Mouse (Mus musculus): Measurements from ENCODE around the gene Rab21. TPM values are rescaled to one million over a fixed set of nuclear protein-coding genes. Genes with fewer than 3 reads are reported as not detected.
"Not testable (repeated sequence)": the region's sequence is repeated elsewhere in the genome, so short reads cannot be mapped to it uniquely, and the experiment has no call there.

Rab21 gene
- polyA plus RNA-seq, 1 experiment from 2014 or later, result 4.6 TPM

- Histone ChIP-seq H3K4me2 (no peak overlapping the region), H3K36me3 (no peaks in the 10 kb centered on the region), H3K27ac (no peak overlapping the region), H3K4me1 (no peaks in the 10 kb centered on the region), H3K9me3 (no peaks in the 10 kb centered on the region), H3K9ac (no peak overlapping the region), H3K27me3 (no peaks in the 10 kb centered on the region), H3K4me3 (no peak overlapping the region)
- 83% methylated on average over 5 of the region's 5 CpGs for WGBS
- no peak for ATAC-seq (ENCODE audit: insufficient number of reproducible peaks, low FRiP score, low TSS enrichment, low read depth)
These were observed 6.1 kb upstream of the Rab21 start for GRCm38 (mm10) chr10:115321317-115322035.

GRCm38 (mm10) chr10:115318388-115318787 is 3.0 kb upstream of the Rab21 start:
- not testable (repeated sequence) for H3K4me1 ChIP-seq; H3K27me3 ChIP-seq; H3K27ac ChIP-seq; H3K36me3 ChIP-seq; H3K4me3 ChIP-seq; H3K9ac ChIP-seq; ATAC-seq (ENCODE audit: insufficient number of reproducible peaks, low FRiP score, low TSS enrichment, low read depth); H3K4me2 ChIP-seq; H3K9me3 ChIP-seq
- 58% methylated on average over 3 of the region's 3 CpGs for WGBS

DNA sequence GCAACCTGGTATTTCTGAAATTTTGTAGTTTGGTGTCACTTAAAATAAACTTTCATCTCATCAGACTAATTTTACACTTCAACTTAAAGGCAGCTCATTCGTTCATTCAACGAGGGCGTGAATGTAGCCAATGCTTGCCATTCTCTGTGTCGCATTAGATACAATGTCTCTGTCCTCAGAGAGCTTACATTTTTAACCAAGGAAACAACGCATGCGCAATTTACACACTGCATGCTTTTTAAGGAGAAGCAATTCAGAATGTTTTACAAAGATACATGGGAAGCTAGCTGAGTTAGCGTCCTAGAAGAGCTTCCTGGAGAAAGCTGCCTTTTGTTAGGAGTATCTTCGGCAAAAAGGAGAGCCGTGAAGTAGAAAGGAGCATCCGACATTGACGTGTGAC is 919 bp upstream of the Rab21 start:
- ATAC-seq (ENCODE audit: insufficient number of reproducible peaks, low FRiP score, low TSS enrichment, low read depth), result no peak
- Histone ChIP-seq H3K4me3 (peak overlapping the region; percentile 92), H3K9me3 (no peaks in the 10 kb centered on the region), H3K27ac (peak overlapping the region; percentile 94; the same call in 1 of the 2 replicates), H3K9ac (no peak overlapping the region), H3K27me3 (no peaks in the 10 kb centered on the region), H3K4me2 (peak overlapping the region; percentile 75), H3K36me3 (no peaks in the 10 kb centered on the region), H3K4me1 (peaks cover 14% of the 10 kb centered on the region)
- 69% methylated on average over 11 of the region's 11 CpGs for WGBS

DNA sequence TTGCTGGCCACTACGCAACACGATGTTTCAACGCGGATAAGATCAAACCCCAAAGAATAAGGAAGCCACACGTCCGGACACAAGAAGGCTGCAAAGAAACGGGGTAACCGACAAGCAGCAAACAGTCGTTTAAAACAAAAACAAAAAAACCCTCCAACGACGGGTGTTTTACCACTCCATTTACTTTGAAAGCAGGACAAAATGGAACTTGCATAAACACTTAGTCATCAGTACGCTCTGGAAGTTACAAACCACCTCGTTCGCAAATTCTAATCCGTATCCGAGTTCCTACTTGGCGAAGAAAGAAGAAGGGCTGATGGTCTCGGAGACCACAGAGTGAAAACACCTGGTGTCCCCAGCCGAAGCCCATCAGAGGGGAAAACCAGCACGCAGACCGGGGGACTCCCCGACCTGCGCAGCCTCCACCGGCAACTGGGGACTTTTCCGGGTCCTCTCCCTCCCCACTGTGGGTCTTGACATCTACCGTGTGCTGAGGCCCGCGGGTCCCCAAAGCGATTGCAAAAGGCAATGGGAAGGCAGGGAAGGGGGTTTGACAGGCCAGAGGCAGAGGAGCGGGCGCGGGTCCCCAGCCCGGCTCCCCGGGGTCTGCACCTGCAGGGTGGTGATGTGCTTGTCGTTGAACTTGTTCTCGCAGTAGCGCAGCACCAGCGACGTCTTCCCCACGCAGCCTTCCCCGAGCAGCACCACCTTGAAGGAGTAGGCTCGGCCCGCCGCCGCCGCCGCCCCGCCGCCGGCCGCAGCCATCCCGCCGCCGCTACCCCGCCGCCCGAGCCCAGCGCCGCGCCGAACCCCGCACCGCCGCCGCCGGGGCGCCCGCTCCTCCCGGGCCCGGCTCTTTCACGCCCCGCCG is 577 bp downstream of the Rab21 start:
- peak; percentile 47; the same call in 1 of the 2 replicates for ATAC-seq (ENCODE audit: insufficient number of reproducible peaks, low FRiP score, low TSS enrichment, low read depth)
- Histone ChIP-seq H3K9me3 (no peaks in the 10 kb centered on the region), H3K27ac (peak overlapping the region; percentile 94), H3K4me2 (peak overlapping the region; percentile 75), H3K4me1 (peaks cover 17% of the 10 kb centered on the region), H3K9ac (peak overlapping the region; percentile 94), H3K4me3 (peak overlapping the region; percentile 92), H3K27me3 (no peaks in the 10 kb centered on the region), H3K36me3 (no peaks in the 10 kb centered on the region)
- under 1% methylated on average over 71 of the region's 73 CpGs for WGBS

DNA sequence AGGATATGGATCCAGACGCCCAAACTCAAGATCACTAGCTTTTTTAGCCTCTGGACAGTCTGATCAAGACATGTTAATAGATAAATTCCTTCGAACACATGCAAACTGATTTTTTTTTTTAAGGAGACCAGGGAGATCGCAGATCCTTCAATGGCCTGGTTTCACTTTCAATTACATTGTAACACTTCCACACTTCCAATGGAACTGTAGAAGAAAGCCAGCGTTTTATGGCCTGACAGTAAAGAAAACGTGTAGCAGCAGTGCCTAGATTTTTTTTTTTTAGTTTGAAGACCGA is 1.2 kb downstream of the Rab21 start:
- WGBS, result 16% methylated on average over 6 of the region's 6 CpGs
- H3K9ac ChIP-seq, result peak overlapping the region; percentile 94; the same call in 1 of the 2 replicates

GRCm38 (mm10) chr10:115313641-115314286 is 1.6 kb downstream of the Rab21 start:
- 72% methylated on average over 14 of the region's 14 CpGs for WGBS

More for the DNA sequence above, 1.2 kb downstream of the Rab21 start:
- Histone ChIP-seq H3K4me3 (peak overlapping the region; percentile 92), H3K9me3 (no peaks in the 10 kb centered on the region), H3K4me2 (peak overlapping the region; percentile 75), H3K27me3 (no peaks in the 10 kb centered on the region), H3K4me1 (peaks cover 17% of the 10 kb centered on the region), H3K36me3 (no peaks in the 10 kb centered on the region), H3K27ac (no peak overlapping the region)
- ATAC-seq (ENCODE audit: insufficient number of reproducible peaks, low FRiP score, low TSS enrichment, low read depth), result no peak

GRCm38 (mm10) chr10:115312732-115313131 is 2.7 kb downstream of the Rab21 start:
- Histone ChIP-seq H3K4me2 (no peak overlapping the region), H3K4me3 (no peak overlapping the region), H3K36me3 (no peaks in the 10 kb centered on the region; the same call in 1 of the 2 replicates), H3K9me3 (no peaks in the 10 kb centered on the region), H3K27me3 (no peaks in the 10 kb centered on the region), H3K27ac (no peak overlapping the region), H3K9ac (no peak overlapping the region), H3K4me1 (peaks cover 17% of the 10 kb centered on the region)
- WGBS, result 71% methylated on average over 3 of the region's 3 CpGs
- ATAC-seq (ENCODE audit: insufficient number of reproducible peaks, low FRiP score, low TSS enrichment, low read depth), result no peak

More at GRCm38 (mm10) chr10:115313641-115314286, 1.6 kb downstream of the Rab21 start:
- no peaks in the 10 kb centered on the region for H3K36me3 ChIP-seq
- H3K4me3 ChIP-seq, result peak overlapping the region; percentile 92
- H3K27ac ChIP-seq, result no peak overlapping the region
- H3K4me2 ChIP-seq, result peak overlapping the region; percentile 75
- ATAC-seq (ENCODE audit: insufficient number of reproducible peaks, low FRiP score, low TSS enrichment, low read depth), result no peak
- H3K9ac ChIP-seq, result 0 out of 2 replicates have a peak overlapping the region, but pooled peaks have one; percentile 94
- no peaks in the 10 kb centered on the region for H3K27me3 ChIP-seq
- H3K9me3 ChIP-seq, result no peaks in the 10 kb centered on the region
- peaks cover 17% of the 10 kb centered on the region for H3K4me1 ChIP-seq

GRCm38 (mm10) chr10:115312194-115312593 is 3.2 kb downstream of the Rab21 start:
- no peaks in the 10 kb centered on the region for H3K9me3 ChIP-seq
- H3K9ac ChIP-seq, result no peak overlapping the region
- H3K4me1 ChIP-seq, result peaks cover 17% of the 10 kb centered on the region
- ATAC-seq (ENCODE audit: insufficient number of reproducible peaks, low FRiP score, low TSS enrichment, low read depth), result no peak
- WGBS, result 84% methylated on average over 5 of the region's 5 CpGs
- no peak overlapping the region for H3K4me2 ChIP-seq
- H3K4me3 ChIP-seq, result no peak overlapping the region
- H3K27me3 ChIP-seq, result no peaks in the 10 kb centered on the region
- H3K27ac ChIP-seq, result no peak overlapping the region
- no peaks in the 10 kb centered on the region; the same call in 1 of the 2 replicates for H3K36me3 ChIP-seq

- H3K4me2 ChIP-seq, result no peak overlapping the region
- no peaks in the 10 kb centered on the region for H3K27me3 ChIP-seq
- 89% methylated on average over 14 of the region's 14 CpGs for WGBS
- no peak overlapping the region for H3K27ac ChIP-seq
- no peak for ATAC-seq (ENCODE audit: insufficient number of reproducible peaks, low FRiP score, low TSS enrichment, low read depth)
- no peak overlapping the region for H3K9ac ChIP-seq
- H3K9me3 ChIP-seq, result no peaks in the 10 kb centered on the region
- peaks cover 17% of the 10 kb centered on the region for H3K4me1 ChIP-seq
- no peaks in the 10 kb centered on the region; the same call in 1 of the 2 replicates for H3K36me3 ChIP-seq
- H3K4me3 ChIP-seq, result no peak overlapping the region
These were observed 4.0 kb downstream of the Rab21 start for GRCm38 (mm10) chr10:115311263-115311965.

DNA sequence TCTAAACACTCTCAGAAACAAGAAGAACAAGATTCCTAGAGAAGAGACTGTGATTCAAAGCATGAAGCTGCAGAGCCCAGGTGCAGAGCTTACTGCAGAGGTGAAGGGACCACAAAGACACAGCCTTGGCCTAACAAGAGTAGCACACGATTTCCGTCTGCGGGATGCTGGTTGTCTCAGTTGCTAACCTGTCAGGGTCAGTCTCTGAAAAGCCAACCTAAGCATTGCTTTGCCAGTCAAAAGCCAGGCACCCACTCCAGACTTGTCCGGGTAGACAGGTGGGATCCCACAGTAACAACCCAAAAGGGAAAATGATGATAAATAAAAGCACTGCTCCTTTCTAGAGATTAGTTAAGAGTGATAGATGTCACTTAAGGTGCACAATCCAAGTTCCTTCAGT is 6.2 kb downstream of the Rab21 start:
- no peak overlapping the region for H3K4me2 ChIP-seq
- ATAC-seq (ENCODE audit: insufficient number of reproducible peaks, low FRiP score, low TSS enrichment, low read depth), result no peak
- WGBS, result 91% methylated on average over 4 of the region's 4 CpGs

GRCm38 (mm10) chr10:115307331-115307875 is 8.0 kb downstream of the Rab21 start:
- no peak for ATAC-seq (ENCODE audit: insufficient number of reproducible peaks, low FRiP score, low TSS enrichment, low read depth)
- 68% methylated on average over 7 of the region's 7 CpGs for WGBS
- H3K27ac ChIP-seq, result no peak overlapping the region
- no peak overlapping the region for H3K4me3 ChIP-seq
- H3K36me3 ChIP-seq, result peaks cover 5% of the 10 kb centered on the region
- no peak overlapping the region for H3K4me2 ChIP-seq
- no peaks in the 10 kb centered on the region for H3K9me3 ChIP-seq
- no peaks in the 10 kb centered on the region for H3K27me3 ChIP-seq
- no peak overlapping the region for H3K9ac ChIP-seq
- peaks cover 4% of the 10 kb centered on the region for H3K4me1 ChIP-seq

More for the DNA sequence above, 6.2 kb downstream of the Rab21 start:
- H3K36me3 ChIP-seq, result peaks cover 1% of the 10 kb centered on the region; the same call in 1 of the 2 replicates
- no peaks in the 10 kb centered on the region for H3K27me3 ChIP-seq
- H3K9me3 ChIP-seq, result no peaks in the 10 kb centered on the region
- no peak overlapping the region for H3K4me3 ChIP-seq
- no peak overlapping the region for H3K27ac ChIP-seq
- H3K9ac ChIP-seq, result no peak overlapping the region
- peaks cover 17% of the 10 kb centered on the region for H3K4me1 ChIP-seq
